Mouse (Mus musculus): Measurements from ENCODE around the gene Eif4ebp2. TPM values are rescaled to one million over a fixed set of nuclear protein-coding genes. Genes with fewer than 3 reads are reported as not detected.
A peak's percentile ranks its signal among the peaks of the same experiment; 100 is the strongest.

Eif4ebp2 gene
- 47.4 TPM for polyA plus RNA-seq (2021)

DNA sequence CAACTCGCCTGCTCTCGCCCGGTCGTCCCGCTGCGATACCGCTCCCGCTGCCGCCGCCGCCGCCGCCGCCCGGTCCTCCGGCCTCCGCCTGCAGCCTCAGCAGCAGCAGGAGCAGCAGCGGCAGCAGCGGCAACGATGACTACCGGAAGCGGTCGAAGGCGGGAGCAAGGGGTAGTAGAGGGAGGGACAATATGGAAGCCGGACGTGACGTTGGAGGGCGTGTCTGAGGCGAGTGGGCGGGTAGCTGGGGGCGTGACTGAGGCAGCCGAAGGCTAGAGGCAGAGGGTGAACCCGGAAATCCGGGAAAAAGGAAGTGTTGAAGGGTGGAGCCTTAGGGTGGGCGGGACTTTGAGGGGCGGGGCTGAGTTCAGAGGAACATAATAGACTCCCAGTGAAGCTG, at the start of gene Eif4ebp2:
Gene Eif4ebp2, minus strand, starts transcription at position 17 of the 400 bp plus-strand sequence.
- no peaks in the 10 kb centered on the region for H3K27me3 ChIP-seq
- ATAC-seq: peak; percentile 77
- peak; percentile 92 for DNase-seq (ENCODE audit: low read depth, low spot score)
- in situ Hi-C loops (cut with MboI; ENCODE audit: low pct_unique_long_range_greater_than_20kb): no loop called here
- no peak for TF ChIP-seq CTCF (IDR thresholded peaks at IDR 0.05)
- CTCF ChIA-PET: interaction anchor here (1.3 to 1.7 kb wide), 2 partner anchors 14 kb away, joined by 3 to 5 read pairs; no protein-coding TSS in a partner anchor
- POLR2A ChIA-PET: no interaction called here

GRCm38 (mm10) chr10:61500756-61501155, 48.3 kb upstream of the Eif4ebp2 start:
- ChIA-PET CTCF (no interaction called here), POLR2A (no interaction called here)
- ATAC-seq (no peak), DNase-seq (ENCODE audit: low read depth, low spot score) (no peak)
- no peak for TF ChIP-seq CTCF (IDR thresholded peaks at IDR 0.05)
- in situ Hi-C loops (cut with MboI; ENCODE audit: low pct_unique_long_range_greater_than_20kb): no loop called here
- no peaks in the 10 kb centered on the region for H3K27me3 ChIP-seq

DNA sequence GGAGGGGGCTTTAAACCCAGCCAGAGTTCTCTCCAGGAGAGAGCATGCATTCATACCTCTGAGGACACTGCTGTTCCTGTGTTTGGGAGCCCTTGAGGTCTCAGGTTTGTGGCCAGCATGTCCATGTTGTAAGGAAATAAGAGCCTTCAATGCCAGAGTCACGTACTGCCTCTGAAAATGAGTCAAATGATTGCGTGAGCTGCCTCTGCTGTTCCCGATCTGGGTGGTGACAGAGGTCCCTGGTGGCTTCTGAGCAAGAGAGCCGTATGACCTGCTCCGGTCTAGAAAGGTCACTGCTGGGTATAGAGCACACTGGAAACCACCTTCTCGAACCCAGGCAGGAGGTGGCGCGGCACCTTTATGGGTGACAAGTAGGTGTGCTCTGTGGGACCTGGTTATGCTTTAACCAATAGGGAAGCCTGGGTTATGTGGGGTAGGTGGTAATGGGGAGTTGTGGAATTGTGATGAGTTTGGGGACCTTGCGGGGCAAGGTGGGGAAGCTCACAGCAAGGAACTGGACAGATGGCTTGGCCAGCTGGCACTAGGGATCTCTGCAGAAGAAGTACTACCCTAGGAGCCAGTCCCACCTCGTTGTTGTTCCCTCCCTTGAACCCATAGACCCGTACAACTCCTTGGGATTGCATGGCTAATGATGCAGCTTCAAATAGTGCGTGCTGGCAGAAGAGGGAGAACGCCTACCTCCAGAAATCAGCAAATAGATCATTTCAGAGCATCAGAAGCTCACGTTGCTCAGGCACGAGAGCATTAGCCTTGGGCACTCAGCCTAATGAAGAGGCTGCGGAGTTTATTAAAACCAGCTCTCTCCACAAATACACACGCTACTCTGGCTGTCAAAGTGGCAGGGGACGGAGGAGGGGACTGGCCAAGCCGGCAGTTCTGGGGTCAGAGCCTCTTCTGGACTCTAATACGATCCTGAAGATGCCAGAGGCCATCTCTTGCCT, 47.3 kb upstream of the Eif4ebp2 start:
- in situ Hi-C loops (cut with MboI; ENCODE audit: low pct_unique_long_range_greater_than_20kb): no loop called here

DNA sequence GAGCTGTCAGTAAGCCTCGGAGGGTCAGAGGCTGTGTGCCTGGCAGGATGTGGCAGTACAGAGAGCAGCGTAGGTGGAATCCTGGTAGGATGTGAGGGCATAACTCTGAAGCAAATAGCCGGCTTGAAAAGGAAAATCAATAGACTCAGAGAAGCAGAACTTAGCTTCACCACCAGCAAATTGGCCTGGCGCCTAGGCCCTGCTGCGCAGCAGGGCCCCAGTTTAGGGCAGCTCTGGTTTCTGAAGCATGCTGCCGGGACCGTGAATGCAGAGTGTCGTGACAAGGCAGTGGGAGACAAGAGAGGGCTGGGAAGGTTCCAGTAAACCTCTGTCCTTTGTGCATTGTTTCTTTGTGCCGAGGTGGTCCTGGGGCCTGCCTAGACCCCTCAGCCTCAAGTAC, 43.8 kb upstream of the Eif4ebp2 start:
- CTCF ChIA-PET: interaction anchor here (1.7 to 2.4 kb wide), 2 partner anchors 29 to 105 kb away, joined by 6 to 10 read pairs; no protein-coding TSS in a partner anchor
- H3K27me3 ChIP-seq: no peaks in the 10 kb centered on the region
- DNase-seq (ENCODE audit: low read depth, low spot score) (no peak), ATAC-seq (no peak)
- in situ Hi-C loops (cut with MboI; ENCODE audit: low pct_unique_long_range_greater_than_20kb): no loop called here
- no peak for TF ChIP-seq CTCF (IDR thresholded peaks at IDR 0.05)
- POLR2A ChIA-PET: interaction anchor here (0.9 kb wide), 1 partner anchor 22 kb away, joined by 3 read pairs; no protein-coding TSS in a partner anchor

More for the DNA sequence above, 47.3 kb upstream of the Eif4ebp2 start:
- TF ChIP-seq CTCF (IDR thresholded peaks at IDR 0.05): no peak
- DNase-seq (ENCODE audit: low read depth, low spot score) (no peak), ATAC-seq (no peak)
- CTCF ChIA-PET: no interaction called here
- no peaks in the 10 kb centered on the region for H3K27me3 ChIP-seq
- POLR2A ChIA-PET: interaction anchor here (1.2 kb wide), 1 partner anchor 35 kb away, joined by 3 read pairs; no protein-coding TSS in a partner anchor

GRCm38 (mm10) chr10:61495461-61495860, 43.0 kb upstream of the Eif4ebp2 start:
- CTCF ChIA-PET: interaction anchor here (1.0 to 2.4 kb wide), 3 partner anchors 28 to 108 kb away, joined by 3 to 10 read pairs (median 6); no protein-coding TSS in a partner anchor
- in situ Hi-C loops (cut with MboI; ENCODE audit: low pct_unique_long_range_greater_than_20kb): no loop called here

GRCm38 (mm10) chr10:61492040-61492439, 39.6 kb upstream of the Eif4ebp2 start:
- ChIA-PET POLR2A (no interaction called here), CTCF (interaction anchor here (0.7 to 2.2 kb wide), 9 partner anchors 12 to 174 kb away, joined by 3 to 13 read pairs (median 5); no protein-coding TSS in a partner anchor)
- no peak for TF ChIP-seq CTCF (IDR thresholded peaks at IDR 0.05)
- no peaks in the 10 kb centered on the region for H3K27me3 ChIP-seq
- DNase-seq (ENCODE audit: low read depth, low spot score) (peak; percentile 30), ATAC-seq (peak; percentile 34)
- in situ Hi-C loops (cut with MboI; ENCODE audit: low pct_unique_long_range_greater_than_20kb): loop anchor here (5.0 kb wide), 2 partner anchors 65 to 110 kb away; no protein-coding TSS in a partner anchor

More at GRCm38 (mm10) chr10:61495461-61495860, 43.0 kb upstream of the Eif4ebp2 start:
- ATAC-seq: no peak
- DNase-seq (ENCODE audit: low read depth, low spot score): no peak
- no peak for TF ChIP-seq CTCF (IDR thresholded peaks at IDR 0.05)
- H3K27me3 ChIP-seq: no peaks in the 10 kb centered on the region
- POLR2A ChIA-PET: interaction anchor here (0.6 to 1.3 kb wide), 3 partner anchors 20 to 88 kb away, joined by 3 to 7 read pairs (median 3); partner anchors contain the start of gene Lrrc20

GRCm38 (mm10) chr10:61491573-61491972, 39.1 kb upstream of the Eif4ebp2 start:
- POLR2A ChIA-PET: no interaction called here
- TF ChIP-seq CTCF (IDR thresholded peaks at IDR 0.05): no peak
- in situ Hi-C loops (cut with MboI; ENCODE audit: low pct_unique_long_range_greater_than_20kb): loop anchor here (5.0 kb wide), 2 partner anchors 66 to 111 kb away; no protein-coding TSS in a partner anchor
- no peak for DNase-seq (ENCODE audit: low read depth, low spot score)
- H3K27me3 ChIP-seq: no peaks in the 10 kb centered on the region
- ATAC-seq: no peak
- CTCF ChIA-PET: interaction anchor here (0.7 to 2.2 kb wide), 8 partner anchors 14 to 175 kb away, joined by 3 to 13 read pairs (median 4); no protein-coding TSS in a partner anchor

DNA sequence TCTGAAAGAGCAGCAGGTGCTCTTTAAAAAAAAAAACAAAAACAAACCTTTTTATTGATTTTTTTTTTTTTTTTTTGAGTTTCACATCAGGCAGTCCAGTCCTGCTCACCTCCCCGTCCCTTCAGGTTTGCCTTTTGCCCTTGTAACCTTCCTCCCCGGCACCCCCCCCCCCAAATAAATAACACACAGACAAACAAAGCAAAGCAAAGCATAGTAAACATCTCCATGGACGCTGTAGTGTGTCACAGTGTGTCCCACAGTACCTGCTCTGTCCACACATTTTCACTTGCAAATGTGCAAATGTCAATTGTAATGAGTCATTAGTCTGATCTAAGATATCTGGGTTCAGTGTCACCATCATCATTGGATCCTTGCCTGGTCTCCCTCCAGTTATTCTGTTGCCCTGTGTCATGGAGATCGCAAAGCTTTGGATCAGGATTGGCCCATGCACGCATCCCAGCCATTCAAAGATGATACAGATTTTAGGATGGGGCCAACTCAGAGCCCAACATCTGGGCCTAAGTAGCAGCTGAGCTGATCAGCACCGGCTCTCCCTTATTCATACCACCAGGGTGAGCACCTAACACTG, 36.2 kb upstream of the Eif4ebp2 start:
- DNase-seq (ENCODE audit: low read depth, low spot score) (no peak), ATAC-seq (no peak)
- CTCF ChIA-PET: interaction anchor here (0.8 to 1.9 kb wide), 4 partner anchors 10 to 174 kb away, joined by 3 to 8 read pairs (median 3); no protein-coding TSS in a partner anchor
- no peak for TF ChIP-seq CTCF (IDR thresholded peaks at IDR 0.05)
- in situ Hi-C loops (cut with MboI; ENCODE audit: low pct_unique_long_range_greater_than_20kb): no loop called here
- H3K27me3 ChIP-seq: no peaks in the 10 kb centered on the region
- POLR2A ChIA-PET: interaction anchor here (0.7 kb wide), 1 partner anchor 163 kb away, joined by 11 read pairs; no protein-coding TSS in a partner anchor

- CTCF ChIA-PET: interaction anchor here (1.3 to 2.3 kb wide), 5 partner anchors 10 to 119 kb away, joined by 3 to 9 read pairs (median 5); no protein-coding TSS in a partner anchor
- POLR2A ChIA-PET: interaction anchor here (0.7 kb wide), 1 partner anchor 11 kb away, joined by 3 read pairs; no protein-coding TSS in a partner anchor
- in situ Hi-C loops (cut with MboI; ENCODE audit: low pct_unique_long_range_greater_than_20kb): no loop called here
- no peaks in the 10 kb centered on the region for H3K27me3 ChIP-seq
- ATAC-seq (peak; percentile 90), DNase-seq (ENCODE audit: low read depth, low spot score) (peak; percentile 82)
- no peak for TF ChIP-seq CTCF (IDR thresholded peaks at IDR 0.05)
Measured at GRCm38 (mm10) chr10:61486551-61487339, 34.3 kb upstream of the Eif4ebp2 start.

Data from Patski (cell line).